Mouse (Mus musculus): ENCODE measurements around the gene Gucy2e.

Gucy2e gene

GRCm38 (mm10) chr11:69236926-69237260 lies at the start of gene Gucy2e:
Gene Gucy2e (minus strand): TSS chr11:69237036.
- DNase-seq (ENCODE audit: low spot score in 2 of 2), result no peak

GRCm38 (mm10) chr11:69277267-69277666 lies 40.4 kb upstream of the Gucy2e start:
- no peak for DNase-seq (ENCODE audit: low spot score in 2 of 2)

- DNase-seq (ENCODE audit: low spot score in 2 of 2), result no peak
These were observed 39.2 kb upstream of the Gucy2e start for GRCm38 (mm10) chr11:69276081-69276480.

- no peak for DNase-seq (ENCODE audit: low spot score in 2 of 2)
These were observed 38.8 kb upstream of the Gucy2e start for GRCm38 (mm10) chr11:69275650-69276049.

- peak; percentile 87 to 90 for DNase-seq (ENCODE audit: low spot score in 2 of 2)
These were observed 35.4 kb upstream of the Gucy2e start for GRCm38 (mm10) chr11:69272122-69272740.

GRCm38 (mm10) chr11:69269575-69269974 lies 32.7 kb upstream of the Gucy2e start:
- DNase-seq (ENCODE audit: low spot score in 2 of 2), result peak; percentile 87

GRCm38 (mm10) chr11:69268100-69268499 lies 31.3 kb upstream of the Gucy2e start:
- no peak for DNase-seq (ENCODE audit: low spot score in 2 of 2)

GRCm38 (mm10) chr11:69267341-69267740 lies 30.5 kb upstream of the Gucy2e start:
- no peak for DNase-seq (ENCODE audit: low spot score in 2 of 2)

- DNase-seq (ENCODE audit: low spot score in 2 of 2), result peak; percentile 82 to 85
These were observed 29.4 kb upstream of the Gucy2e start for GRCm38 (mm10) chr11:69266253-69266652.

- DNase-seq (ENCODE audit: low spot score in 2 of 2), result no peak
These were observed 28.6 kb upstream of the Gucy2e start for GRCm38 (mm10) chr11:69265410-69265809.

- DNase-seq (ENCODE audit: low spot score in 2 of 2), result no peak
These were observed 27.4 kb upstream of the Gucy2e start for GRCm38 (mm10) chr11:69264276-69264675.

GRCm38 (mm10) chr11:69260111-69260510 lies 23.3 kb upstream of the Gucy2e start:
- DNase-seq (ENCODE audit: low spot score in 2 of 2), result no peak

GRCm38 (mm10) chr11:69258287-69258686 lies 21.5 kb upstream of the Gucy2e start:
- DNase-seq (ENCODE audit: low spot score in 2 of 2), result no peak

- DNase-seq (ENCODE audit: low spot score in 2 of 2), result no peak
These were observed 21.0 kb upstream of the Gucy2e start for GRCm38 (mm10) chr11:69257807-69258206.

GRCm38 (mm10) chr11:69257072-69257471 lies 20.2 kb upstream of the Gucy2e start:
- DNase-seq (ENCODE audit: low spot score in 2 of 2), result no peak

GRCm38 (mm10) chr11:69254808-69255207 lies 18.0 kb upstream of the Gucy2e start:
- no peak for DNase-seq (ENCODE audit: low spot score in 2 of 2)

- DNase-seq (ENCODE audit: low spot score in 2 of 2), result no peak
These were observed 16.3 kb upstream of the Gucy2e start for GRCm38 (mm10) chr11:69253131-69253530.

GRCm38 (mm10) chr11:69251953-69252352 lies 15.1 kb upstream of the Gucy2e start:
- no peak for DNase-seq (ENCODE audit: low spot score in 2 of 2)

GRCm38 (mm10) chr11:69251135-69251842 lies 14.5 kb upstream of the Gucy2e start:
- no peak for DNase-seq (ENCODE audit: low spot score in 2 of 2)

GRCm38 (mm10) chr11:69250106-69250505 lies 13.3 kb upstream of the Gucy2e start:
- no peak for DNase-seq (ENCODE audit: low spot score in 2 of 2)

GRCm38 (mm10) chr11:69249131-69249530 lies 12.3 kb upstream of the Gucy2e start:
- DNase-seq (ENCODE audit: low spot score in 2 of 2), result no peak

GRCm38 (mm10) chr11:69245643-69246042 lies 8.8 kb upstream of the Gucy2e start:
- DNase-seq (ENCODE audit: low spot score in 2 of 2), result no peak

- DNase-seq (ENCODE audit: low spot score in 2 of 2), result peak; percentile 52 to 67
These were observed 8.1 kb upstream of the Gucy2e start for GRCm38 (mm10) chr11:69244911-69245310.
